Mouse (Mus musculus) urinary bladder, postnatal 4 days (tissue): ENCODE data around the gene Tcstv3.
"Not testable (repeated sequence)": the region's sequence is repeated elsewhere in the genome, so short reads cannot be mapped to it uniquely, and the experiment has no call there.

Experiments
- DNase-seq, 2 experiments: peaks; one replicate each; pipeline ENCODE4 v3.0.0; 2021 to 2022; ENCODE audit warnings: low spot score in 2 of 2

The Tcstv3 gene

GRCm38 (mm10) chr13:120316578-120316977, at the start of gene Tcstv3:
Gene Tcstv3 (plus strand): TSS chr13:120316878.
- not testable (repeated sequence) for DNase-seq

DNA sequence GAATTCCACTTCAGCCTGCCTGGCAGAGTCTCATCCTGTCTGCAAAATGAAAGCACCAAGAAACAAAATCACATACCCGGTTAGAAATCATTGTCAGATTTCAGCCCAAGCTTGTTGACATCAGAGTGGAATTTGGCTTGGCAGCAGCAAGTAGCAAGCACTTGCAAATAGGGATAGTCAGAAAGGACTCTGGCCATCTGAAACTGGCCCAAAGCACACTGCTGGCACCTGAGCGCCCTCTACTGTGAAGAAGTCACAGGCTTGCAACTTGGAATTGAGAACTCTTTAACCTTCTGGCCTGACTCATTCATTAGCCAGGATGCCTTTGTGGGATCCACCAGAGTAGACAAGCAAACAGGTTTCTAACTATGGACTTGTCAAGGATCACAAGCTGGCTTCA, 38.8 kb upstream of the Tcstv3 start:
- DNase-seq, result not testable (repeated sequence)

- DNase-seq, result no peak
Observed at GRCm38 (mm10) chr13:120278784-120279183, 37.9 kb upstream of the Tcstv3 start.

GRCm38 (mm10) chr13:120299324-120299894, 17.3 kb upstream of the Tcstv3 start:
- DNase-seq, result no peak

DNA sequence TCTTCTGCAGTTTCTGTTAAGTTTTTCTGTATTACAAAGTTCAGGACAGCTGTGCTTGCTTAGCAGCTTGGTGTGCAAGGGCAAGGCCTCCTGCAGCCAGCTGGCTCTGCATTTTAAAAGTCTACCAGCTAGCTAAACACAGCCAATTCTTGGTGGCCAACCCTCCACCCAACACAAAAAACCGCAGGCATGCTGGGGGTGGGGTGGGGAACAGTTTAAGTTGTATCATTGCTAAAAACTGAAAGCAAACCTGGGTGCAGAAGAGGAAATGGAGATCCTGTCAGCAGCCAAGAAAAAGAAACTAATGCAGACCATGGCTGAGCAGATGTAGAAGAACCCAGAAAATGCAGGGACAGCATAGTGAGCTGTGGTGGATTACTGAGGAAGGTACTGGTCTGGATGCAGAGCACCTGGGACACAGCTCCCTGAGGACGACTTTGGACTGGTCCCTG, 16.7 kb upstream of the Tcstv3 start, which contains the start of gene BC147527:
BC147527 (plus strand) TSS at position 402 of the 452 bp plus-strand sequence.
- DNase-seq, result no peak

DNA sequence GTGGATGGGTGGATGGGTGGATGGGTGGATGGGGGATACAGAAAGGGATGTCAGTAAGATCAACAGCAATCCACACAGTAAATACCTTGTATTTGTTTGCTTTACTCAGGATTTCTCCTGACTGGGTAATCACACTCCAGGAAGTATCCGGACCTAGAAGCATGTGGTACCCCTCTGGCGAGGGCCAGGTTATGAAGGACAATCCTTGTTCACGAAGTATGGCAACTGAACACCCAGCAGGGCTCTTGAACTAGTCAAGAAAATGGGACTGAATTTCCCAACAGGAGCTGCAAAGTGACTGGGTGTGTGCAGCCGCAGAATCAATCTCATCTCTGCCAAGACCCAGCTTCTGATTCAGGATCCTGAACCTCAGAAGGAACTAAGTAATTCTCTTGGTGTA, 15.8 kb upstream of the Tcstv3 start:
- no peak for DNase-seq

DNA sequence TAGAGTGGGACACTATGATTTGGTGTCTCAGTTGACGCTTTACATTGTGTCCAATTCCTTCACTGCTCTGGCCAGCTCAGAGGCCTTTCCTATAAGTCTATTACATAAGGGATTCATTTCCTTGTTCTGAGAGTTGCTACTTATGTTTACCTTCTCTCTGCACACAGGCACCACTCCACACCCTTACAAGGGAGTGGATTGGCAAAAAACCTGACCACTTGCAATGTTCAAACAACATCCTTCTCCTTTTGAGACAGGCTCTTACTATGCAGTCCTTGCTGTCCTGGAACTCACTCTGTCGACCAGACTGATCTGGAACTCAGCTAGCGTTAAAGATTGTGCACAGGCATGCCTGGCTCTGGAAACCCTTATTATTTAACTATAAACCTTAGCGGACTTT, 5.9 kb upstream of the Tcstv3 start:
- no peak for DNase-seq

DNA sequence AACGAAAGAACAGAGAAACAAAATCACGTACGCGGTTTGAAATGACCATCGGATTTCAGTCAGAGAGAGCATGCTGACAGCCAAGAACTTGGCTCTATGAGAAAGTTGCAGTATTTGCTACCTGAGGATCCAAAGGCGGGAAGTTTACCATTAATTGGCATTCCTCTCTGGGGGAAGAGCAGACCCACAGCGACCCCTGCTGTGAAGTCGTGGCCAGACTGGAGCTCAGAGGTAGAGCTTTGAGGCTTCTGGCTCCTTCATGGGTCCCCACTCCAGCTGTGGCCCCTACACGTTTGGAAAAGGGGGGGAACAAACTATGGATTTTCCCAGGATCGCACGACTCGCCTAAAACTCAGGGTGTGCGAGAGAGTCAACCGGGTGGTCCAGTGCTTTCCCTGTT, 3.1 kb upstream of the Tcstv3 start:
- DNase-seq, result no peak

DNA sequence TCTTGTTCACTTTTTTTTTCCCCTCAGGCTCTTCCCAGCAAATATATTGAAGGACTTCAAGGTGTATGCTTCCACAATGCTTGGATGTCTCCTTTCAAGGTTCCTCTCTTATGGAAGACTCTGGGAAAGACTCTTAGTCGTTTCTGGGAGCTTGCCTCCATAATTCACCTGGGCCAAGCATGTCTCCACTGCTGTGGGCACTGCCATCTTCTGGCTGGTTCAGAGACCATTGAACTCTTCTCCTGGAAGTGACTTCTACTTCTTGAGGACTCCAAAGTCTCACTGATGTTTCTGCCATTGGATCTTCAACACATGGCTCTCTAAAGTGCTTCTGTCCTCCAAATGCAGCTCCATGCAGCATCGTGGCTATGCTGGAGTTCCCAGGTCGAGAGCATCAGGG, 3.5 kb downstream of the Tcstv3 start:
- no peak for DNase-seq

DNA sequence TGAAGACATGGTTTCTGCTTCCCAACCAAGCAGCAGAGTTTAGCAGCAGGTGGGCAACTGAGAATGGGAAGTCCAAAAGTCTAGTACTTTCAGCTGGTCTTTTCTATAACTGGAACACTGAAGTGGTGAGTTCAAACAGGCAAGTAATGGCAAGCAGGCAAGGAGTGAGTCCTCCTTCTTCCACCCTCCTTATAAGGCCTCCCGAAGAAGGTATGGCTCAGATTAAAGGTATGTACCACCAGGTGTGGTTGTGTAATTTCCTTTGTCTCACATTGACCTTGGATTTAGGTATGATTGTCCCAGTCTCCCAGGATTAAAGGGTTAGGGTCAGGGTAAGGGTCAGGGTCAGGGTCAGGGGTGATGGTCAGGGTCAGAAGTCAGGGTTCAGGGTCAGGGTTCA, 4.0 kb downstream of the Tcstv3 start:
- no peak for DNase-seq
